ENCODE assay signal across 21 mouse cellular contexts in genomic region chr7:126244168-126244750, GRCm38 (mm10). TPM values are rescaled to one million over a fixed set of nuclear protein-coding genes. Genes with fewer than 3 reads are reported as not detected.
DNase-seq lines count a peak whose midpoint lies in the region; ATAC-seq and TF ChIP-seq lines count a peak whose summit lies in the region.
"Had no signal": no experiment of that assay in that cellular context is flagged by ENCODE, and none has a peak within 500 bp of the region (broad histone marks: within the 10 kb centered on the region; RNA-seq: fewer than 3 reads in every experiment).

No protein-coding gene starts in this region.

- TF ChIP-seq EP300 in lung, postnatal 0 days (IDR thresholded peaks at IDR 0.05): no peak

- in situ Hi-C loops in ES-E14 (cut with MboI; ENCODE audit: low sequenced_read_pairs in 2 of 2, unreplicated experiment in 2 of 2): no loop called here

- no peak overlapping the region for H3K27ac ChIP-seq in ES-E14 (ENCODE audit: insufficient read depth, low read depth, low read length, poor library complexity, severe bottlenecking)
- H3K27ac ChIP-seq in forebrain, embryonic 14.5 days (ENCODE audit: low read depth, low read length): no peak overlapping the region
- no peak overlapping the region for H3K27ac ChIP-seq in lung, postnatal 0 days (ENCODE audit: low read length)
- H3K27ac ChIP-seq: forebrain, embryonic 13.5 days; heart, embryonic 13.5 days; stomach, embryonic 15.5 days had no signal

- 67% methylated on average over 6 of the region's 6 CpGs for WGBS in forebrain, embryonic 14.5 days
- WGBS in lung, postnatal 0 days: 63% methylated on average over 6 of the region's 6 CpGs

- H3K4me2 ChIP-seq in forebrain, embryonic 14.5 days (ENCODE audit: low read length): no peak overlapping the region
- H3K4me2 ChIP-seq in lung, postnatal 0 days (replicated peaks; ENCODE audit: low read depth, low read length): no peak overlapping the region
- H3K4me2 ChIP-seq: forebrain, embryonic 13.5 days; heart, embryonic 13.5 days; liver, embryonic 11.5 days; stomach, embryonic 15.5 days had no signal

- H3K4me3 ChIP-seq in ES-E14 (ENCODE audit: insufficient read depth in 1 of 2, low read depth in 1 of 2, low read length in 2 of 2, poor library complexity in 1 of 2, severe bottlenecking in 1 of 2): no peak overlapping the region
- H3K4me3 ChIP-seq in forebrain, embryonic 14.5 days (ENCODE audit: low read depth, low read length): no peak overlapping the region
- no peak overlapping the region for H3K4me3 ChIP-seq in lung, postnatal 0 days (ENCODE audit: low read depth, low read length)
- H3K4me3 ChIP-seq: erythroblast, embryonic 14.5 days; forebrain, embryonic 13.5 days; heart, embryonic 13.5 days; stomach, embryonic 15.5 days had no signal

- no peaks in the 10 kb centered on the region for H3K36me3 ChIP-seq in ES-E14 (ENCODE audit: control insufficient read depth, insufficient read depth, low read length, poor library complexity, severe bottlenecking)
- no peaks in the 10 kb centered on the region for H3K36me3 ChIP-seq in forebrain, embryonic 14.5 days (ENCODE audit: control insufficient read depth, insufficient read depth, low read length)
- no peaks in the 10 kb centered on the region for H3K36me3 ChIP-seq in lung, postnatal 0 days (ENCODE audit: insufficient read depth, low read length)
- H3K36me3 ChIP-seq: heart, embryonic 13.5 days; stomach, embryonic 15.5 days had no signal

- no peak overlapping the region for H3K9ac ChIP-seq in ES-E14 (ENCODE audit: insufficient read depth, low read depth, low read length, poor library complexity, severe bottlenecking)
- H3K9ac ChIP-seq in forebrain, embryonic 14.5 days (ENCODE audit: low read length): no peak overlapping the region
- H3K9ac ChIP-seq in lung, postnatal 0 days (replicated peaks; ENCODE audit: low read depth): no peak overlapping the region
- H3K9ac ChIP-seq: forebrain, embryonic 13.5 days; heart, embryonic 13.5 days; stomach, embryonic 15.5 days had no signal

- no peaks in the 10 kb centered on the region for H3K27me3 ChIP-seq in forebrain, embryonic 14.5 days (replicated peaks; ENCODE audit: control insufficient read depth, insufficient read depth, low read length)
- no peaks in the 10 kb centered on the region for H3K27me3 ChIP-seq in lung, postnatal 0 days (replicated peaks; ENCODE audit: insufficient read depth, low read length)
- H3K27me3 ChIP-seq: stomach, embryonic 15.5 days had no signal

- no peaks in the 10 kb centered on the region for H3K9me3 ChIP-seq in ES-E14 (ENCODE audit: control insufficient read depth, insufficient read depth, low read depth, low read length)
- H3K9me3 ChIP-seq in forebrain, embryonic 14.5 days (replicated peaks; ENCODE audit: control insufficient read depth, low read length): no peaks in the 10 kb centered on the region
- no peaks in the 10 kb centered on the region for H3K9me3 ChIP-seq in lung, postnatal 0 days (ENCODE audit: low read length)
- H3K9me3 ChIP-seq: forebrain, embryonic 13.5 days; heart, embryonic 13.5 days; stomach, embryonic 15.5 days had no signal

- H3K4me1 ChIP-seq in ES-E14 (ENCODE audit: control insufficient read depth in 2 of 2, insufficient read depth in 2 of 2, low read length in 2 of 2, poor library complexity in 1 of 2): peaks cover 0 to 2% of the 10 kb centered on the region in 2 experiments; a peak in 1 of 4 replicates
- no peaks in the 10 kb centered on the region; the same call in 1 of the 2 replicates for H3K4me1 ChIP-seq in forebrain, embryonic 14.5 days (ENCODE audit: control insufficient read depth, insufficient read depth, low read length)
- H3K4me1 ChIP-seq in lung, postnatal 0 days (ENCODE audit: insufficient read depth, low read depth, low read length): no peaks in the 10 kb centered on the region

- peak; percentile 29 for DNase-seq in cerebellum, adult 11 months
- DNase-seq in ES-E14 (ENCODE audit: low read depth, low spot score) (no peak), ZHBTc4 (ENCODE audit: low read depth, low spot score) (peak; percentile 56)
- DNase-seq in forebrain, embryonic 14.5 days (ENCODE audit: low spot score): no peak
- no peak for DNase-seq in lung, postnatal 0 days (ENCODE audit: low spot score)
- DNase-seq in frontal cortex, postnatal 10 days (ENCODE audit: low spot score in 2 of 2): no peak
- DNase-seq: adrenal gland, postnatal 25 days; heart, postnatal 36 days; kidney, adult 2 months; kidney, postnatal 25 days; lung, adult 18-20 months; thymus, adult 18-20 months had no signal

- ATAC-seq in cerebellum, adult (ENCODE audit: insufficient number of reproducible peaks, low FRiP score, low TSS enrichment): no peak
- peak; percentile 92 for ATAC-seq in granulocyte monocyte progenitor cell, adult 5-6 weeks (replicated peaks; ENCODE audit: poor library complexity, severe bottlenecking)
- no peak for ATAC-seq in forebrain, embryonic 14.5 days
- no peak for ATAC-seq in lung, postnatal 0 days
- ATAC-seq: CD4-positive, CD25-positive, alpha-beta regulatory T cell, adult 4 months; forebrain, embryonic 13.5 days; midbrain, embryonic 16.5 days had no signal

- TF ChIP-seq CTCF in lung, postnatal 0 days (IDR thresholded peaks at IDR 0.05): no peak

TF ChIP-seq in ES-E14, 5 proteins besides CTCF, POLR2A, EP300 and RAD21:
- TF ChIP-seq ZNF384 (IDR thresholded peaks at IDR 0.05; ENCODE audit: low read depth, low read length) (no peak), CHD2 (IDR thresholded peaks at IDR 0.05; ENCODE audit: low read depth, low read length) (no peak), MAFK (IDR thresholded peaks at IDR 0.05; ENCODE audit: insufficient read depth, low read depth, low read length) (peak; percentile 95), ZC3H11A (IDR thresholded peaks at IDR 0.05; ENCODE audit: borderline replicate concordance, low read depth, low read length) (no peak), HCFC1 (IDR thresholded peaks at IDR 0.05; ENCODE audit: borderline replicate concordance, insufficient read depth, low read length) (no peak)

RNA-seq across cellular contexts. Expression of gene Sbk1, which starts 28.2 kb away (rescaled TPM):
- total RNA-seq in ES-E14 (2012; rRNA removed): 18.6 and 34.6 TPM in 2 replicates
- total RNA-seq in granulocyte monocyte progenitor cell, adult 5-6 weeks (2014; fragmentation: Nextera tagmentation): 1.2 and 1.3 TPM in 2 replicates
- total RNA-seq in granulocyte monocyte progenitor cell, adult 5-6 weeks (2017): 0.69 and 1.2 TPM in 2 replicates
- polyA plus RNA-seq in forebrain, embryonic 14.5 days (2014; fragmentation: Nextera tagmentation; extraction: Ambion mirVana): 289 and 315 TPM in 2 replicates
- polyA plus RNA-seq in lung, postnatal 0 days (2015; fragmentation: Nextera tagmentation; extraction: Ambion mirVana): 5.5 and 5.7 TPM in 2 replicates

RNA-seq across cellular contexts. Expression of gene Xpo6, which starts 44.0 kb away (rescaled TPM):
- total RNA-seq in ES-E14 (2012; rRNA removed): 92.7 and 105 TPM in 2 replicates
- total RNA-seq in granulocyte monocyte progenitor cell, adult 5-6 weeks (2014; fragmentation: Nextera tagmentation): 143 and 157 TPM in 2 replicates
- total RNA-seq in granulocyte monocyte progenitor cell, adult 5-6 weeks (2017): 30.7 and 47.1 TPM in 2 replicates
- 46.1 and 48.6 TPM in 2 replicates for polyA plus RNA-seq in forebrain, embryonic 14.5 days (2014; fragmentation: Nextera tagmentation; extraction: Ambion mirVana)
- polyA plus RNA-seq in lung, postnatal 0 days (2015; fragmentation: Nextera tagmentation; extraction: Ambion mirVana): 19.7 and 20.8 TPM in 2 replicates

Comparison
In these comparisons a context has a peak if more than half of its experiments do, and no peak if none do; other contexts are left out.
1. DNase-seq: peak in cerebellum, adult 11 months (single experiment) and ZHBTc4 (single experiment); none in ES-E14 (single experiment), forebrain, embryonic 14.5 days (single experiment), lung, postnatal 0 days (single experiment) and frontal cortex, postnatal 10 days (0 of 2).